Mouse (Mus musculus) testis, adult 2 months (tissue): ENCODE measurements around the gene Fam69a.

Source experiments
- CTCF ChIP-seq: fragments of 200-500 bp; IDR thresholded peaks from 2 replicates; pipeline ENCODE4 v1.5.1; 2012; ENCODE audit warnings: low read depth, mild to moderate bottlenecking, inconsistent platforms, low read length, moderate library complexity; ENCODE audit not compliant: control insufficient read depth, insufficient read depth, insufficient replicate concordance
- POLR2A ChIP-seq: fragments of 200-500 bp; IDR thresholded peaks from 2 replicates; pipeline ENCODE4 v1.6.1; 2012; ENCODE audit warnings: low read depth, mild to moderate bottlenecking, inconsistent platforms, low read length, moderate library complexity; ENCODE audit not compliant: control insufficient read depth

GRCm38 (mm10) chr5:107964031-107964758 lies 22.7 kb downstream of the Fam69a start:
- TF ChIP-seq CTCF: no peak
- TF ChIP-seq POLR2A: no peak
